Mouse (Mus musculus) G1E (cell line): ENCODE data around the gene BC055324.

Experiments used
- CTCF ChIP-seq: IDR thresholded peaks from 2 replicates; pipeline ENCODE4 v1.5.1; 2012; ENCODE audit warnings: low read depth, low read length, inconsistent platforms, mixed read lengths
- GATA1 ChIP-seq: IDR thresholded peaks from 2 replicates; pipeline ENCODE4 v1.6.1; 2012; ENCODE audit warnings: borderline replicate concordance, low read length, inconsistent platforms, mixed read lengths

GRCm38 (mm10) chr1:163958036-163958435 is 36.6 kb downstream of the BC055324 start:
- TF ChIP-seq GATA1 (no peak), CTCF (no peak)
